In the genomic region with DNA sequence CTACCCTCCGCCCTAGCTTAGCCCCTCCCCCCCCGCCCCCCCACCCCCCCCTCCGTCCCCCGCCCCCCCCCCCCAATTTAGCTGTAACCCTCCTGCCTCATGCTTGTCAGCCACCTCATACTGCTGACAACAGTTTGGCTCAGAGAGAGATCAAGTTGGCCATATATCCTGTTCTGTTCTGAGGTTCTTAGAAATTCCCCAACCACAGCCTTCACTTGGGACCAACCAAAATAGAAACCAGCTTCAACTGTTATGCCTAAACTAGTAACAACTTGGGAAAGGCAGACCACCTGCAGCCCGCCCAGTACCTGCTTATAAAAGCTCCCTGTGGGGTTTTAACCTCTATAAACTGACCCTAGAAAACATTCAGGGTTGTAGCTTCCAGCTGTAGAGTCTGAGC, we compare ENCODE assay signal across 10 mouse cellular contexts.
DNase-seq lines count a peak whose midpoint lies in the region; ATAC-seq and TF ChIP-seq lines count a peak whose summit lies in the region.
"Had no signal": no experiment of that assay in that cellular context is flagged by ENCODE, and none has a peak within 500 bp of the region (broad histone marks: within the 10 kb centered on the region; RNA-seq: fewer than 3 reads in every experiment).

No protein-coding gene starts in this region.

- peaks cover 12% of the 10 kb centered on the region; the same call in 1 of the 2 replicates for H3K36me3 ChIP-seq in lung, embryonic 15.5 days
- H3K36me3 ChIP-seq in hindbrain, postnatal 0 days (ENCODE audit: insufficient read depth, low read length), result no peaks in the 10 kb centered on the region; the same call in 1 of the 2 replicates
- H3K36me3 ChIP-seq in neural tube, embryonic 12.5 days, result peaks cover 12% of the 10 kb centered on the region

- no peak overlapping the region for H3K27ac ChIP-seq in lung, embryonic 15.5 days
- H3K27ac ChIP-seq in brown adipose tissue, adult 24 weeks (replicated peaks; ENCODE audit: low read depth, low read length), result no peak overlapping the region
- H3K27ac ChIP-seq in hindbrain, postnatal 0 days, result no peak overlapping the region
- no peak overlapping the region for H3K27ac ChIP-seq in neural tube, embryonic 12.5 days
- H3K27ac ChIP-seq: left cerebral cortex, adult 2 months had no signal

- no peaks in the 10 kb centered on the region for H3K27me3 ChIP-seq in lung, embryonic 15.5 days
- no peaks in the 10 kb centered on the region for H3K27me3 ChIP-seq in hindbrain, postnatal 0 days (ENCODE audit: insufficient read depth, low read length)
- no peaks in the 10 kb centered on the region for H3K27me3 ChIP-seq in neural tube, embryonic 12.5 days (replicated peaks)

- no peak for ATAC-seq in lung, embryonic 15.5 days (ENCODE audit: borderline replicate concordance, extremely low read depth, low FRiP score, low TSS enrichment)
- ATAC-seq in hindbrain, postnatal 0 days, result no peak
- ATAC-seq in neural tube, embryonic 12.5 days (ENCODE audit: low FRiP score, low read depth), result no peak

- no peak for DNase-seq in lung, postnatal 14 days
- DNase-seq in hindbrain, postnatal 0 days (ENCODE audit: low spot score), result no peak
- no peak for DNase-seq in layer of hippocampus, adult 9-11 months
- no peak for DNase-seq in right cerebral cortex, postnatal 4 days
- no peak for DNase-seq in natural killer cell, adult 2 months (ENCODE audit: low spot score in 2 of 2)
- DNase-seq: thymus, postnatal 25 days had no signal

- no peak for TF ChIP-seq CTCF in hindbrain, postnatal 0 days (IDR thresholded peaks at IDR 0.05; ENCODE audit: low read depth)

- no peak overlapping the region for H3K9ac ChIP-seq in lung, embryonic 15.5 days
- no peak overlapping the region for H3K9ac ChIP-seq in hindbrain, postnatal 0 days (replicated peaks; ENCODE audit: low read length)
- no peak overlapping the region for H3K9ac ChIP-seq in neural tube, embryonic 12.5 days

- H3K4me1 ChIP-seq in lung, embryonic 15.5 days, result peaks cover 11% of the 10 kb centered on the region; the same call in 1 of the 2 replicates
- H3K4me1 ChIP-seq in brown adipose tissue, adult 24 weeks (ENCODE audit: control insufficient read depth, insufficient read depth, insufficient read length, low read length), result no peaks in the 10 kb centered on the region
- no peaks in the 10 kb centered on the region for H3K4me1 ChIP-seq in hindbrain, postnatal 0 days (ENCODE audit: insufficient read depth, low read length)
- peaks cover 8% of the 10 kb centered on the region; the same call in 1 of the 2 replicates for H3K4me1 ChIP-seq in neural tube, embryonic 12.5 days

- peak overlapping the region; percentile 62 for H3K4me3 ChIP-seq in lung, embryonic 15.5 days
- peak overlapping the region; percentile 53 for H3K4me3 ChIP-seq in brown adipose tissue, adult 24 weeks (ENCODE audit: insufficient read depth, low read depth, low read length)
- H3K4me3 ChIP-seq in hindbrain, postnatal 0 days (ENCODE audit: low read length), result no peak overlapping the region
- no peak overlapping the region for H3K4me3 ChIP-seq in neural tube, embryonic 12.5 days

- 12% methylated on average over 5 of the region's 5 CpGs for WGBS in lung, embryonic 15.5 days
- 26% methylated on average over 2 of the region's 5 CpGs for WGBS in hindbrain, postnatal 0 days
- WGBS in neural tube, embryonic 12.5 days, result 18% methylated on average over 1 of the region's 5 CpGs

- H3K9me3 ChIP-seq in lung, embryonic 15.5 days, result no peaks in the 10 kb centered on the region
- no peaks in the 10 kb centered on the region for H3K9me3 ChIP-seq in hindbrain, postnatal 0 days (ENCODE audit: low read length)
- no peaks in the 10 kb centered on the region for H3K9me3 ChIP-seq in neural tube, embryonic 12.5 days

- H3K4me2 ChIP-seq in lung, embryonic 15.5 days, result peak overlapping the region; percentile 68
- H3K4me2 ChIP-seq in hindbrain, postnatal 0 days (ENCODE audit: low read depth, low read length), result peak overlapping the region; percentile 69
- peak overlapping the region; percentile 58 for H3K4me2 ChIP-seq in neural tube, embryonic 12.5 days (replicated peaks)

Comparison
In these comparisons a context has a peak if more than half of its experiments do, and no peak if none do; other contexts are left out.
1. H3K4me3 ChIP-seq: peak in lung, embryonic 15.5 days (single experiment) and brown adipose tissue, adult 24 weeks (single experiment); none in hindbrain, postnatal 0 days (single experiment) and neural tube, embryonic 12.5 days (single experiment).
2. Peak in every context shown above with its lines, with median percentiles within 50 percentile points of each other: H3K4me2 ChIP-seq.